Mouse (Mus musculus) cerebellum, adult 2 months (tissue): Measurements from ENCODE around the gene Lamb2. TPM values are rescaled to one million over a fixed set of nuclear protein-coding genes. Genes with fewer than 3 reads are reported as not detected.
A peak's percentile ranks its signal among the peaks of the same experiment; 100 is the strongest.

Experiments
- DNase-seq, 2 experiments: peaks; one replicate each; pipeline ENCODE4 v3.0.0; 2021
- H3K27ac ChIP-seq: fragments of 200-500 bp; 2 replicates; pipeline ENCODE4 v1.5.1; 2012; ENCODE audit warnings: low read length, control low read depth, inconsistent platforms; ENCODE audit not compliant: insufficient read depth
- H3K27me3 ChIP-seq: fragments of 200-500 bp; 2 replicates; pipeline ENCODE4 v1.6.1; 2012; ENCODE audit warnings: inconsistent platforms, mild to moderate bottlenecking, low read length, moderate library complexity; ENCODE audit not compliant: control insufficient read depth, insufficient read depth
- H3K4me1 ChIP-seq: fragments of 200-500 bp; 2 replicates; pipeline ENCODE4 v1.6.1; 2011; ENCODE audit warnings: low read length; ENCODE audit not compliant: control insufficient read depth, insufficient read depth
- H3K4me3 ChIP-seq: fragments of 200-500 bp; replicated peaks from 2 replicates; pipeline ENCODE3; 2011; ENCODE audit warnings: mild to moderate bottlenecking, low read depth, low read length, control low read depth; ENCODE audit not compliant: insufficient read depth
- CTCF ChIP-seq: fragments of 200-500 bp; IDR thresholded peaks from 2 replicates; pipeline ENCODE4 v1.5.1; 2011; ENCODE audit warnings: low read depth, mild to moderate bottlenecking, control low read depth, low read length, moderate library complexity, borderline replicate concordance; ENCODE audit not compliant: insufficient read depth
- POLR2A ChIP-seq: fragments of 200-500 bp; IDR thresholded peaks from 2 replicates; pipeline ENCODE4 v1.6.1; 2011; ENCODE audit warnings: low read length, control low read depth, borderline replicate concordance; ENCODE audit not compliant: insufficient read depth
- WGBS: fragments of 180-500 bp; shearing (Covaris S2); methylation state at CpG from one replicate; pipeline ENCODE4 v1.1.7; 2018; 5-methylcytosine and 5-hydroxymethylcytosine counted together
- polyA plus RNA-seq: library from polyadenylated mRNA; depleted of rRNA; stranded (reverse); fragments of >200 nt; gene quantifications from 2 replicates; pipeline ENCODE4 v1.2.3, GENCODE M21; 2012

Lamb2 gene
- polyA plus RNA-seq, 1 experiment, result 34.2 TPM

DNA sequence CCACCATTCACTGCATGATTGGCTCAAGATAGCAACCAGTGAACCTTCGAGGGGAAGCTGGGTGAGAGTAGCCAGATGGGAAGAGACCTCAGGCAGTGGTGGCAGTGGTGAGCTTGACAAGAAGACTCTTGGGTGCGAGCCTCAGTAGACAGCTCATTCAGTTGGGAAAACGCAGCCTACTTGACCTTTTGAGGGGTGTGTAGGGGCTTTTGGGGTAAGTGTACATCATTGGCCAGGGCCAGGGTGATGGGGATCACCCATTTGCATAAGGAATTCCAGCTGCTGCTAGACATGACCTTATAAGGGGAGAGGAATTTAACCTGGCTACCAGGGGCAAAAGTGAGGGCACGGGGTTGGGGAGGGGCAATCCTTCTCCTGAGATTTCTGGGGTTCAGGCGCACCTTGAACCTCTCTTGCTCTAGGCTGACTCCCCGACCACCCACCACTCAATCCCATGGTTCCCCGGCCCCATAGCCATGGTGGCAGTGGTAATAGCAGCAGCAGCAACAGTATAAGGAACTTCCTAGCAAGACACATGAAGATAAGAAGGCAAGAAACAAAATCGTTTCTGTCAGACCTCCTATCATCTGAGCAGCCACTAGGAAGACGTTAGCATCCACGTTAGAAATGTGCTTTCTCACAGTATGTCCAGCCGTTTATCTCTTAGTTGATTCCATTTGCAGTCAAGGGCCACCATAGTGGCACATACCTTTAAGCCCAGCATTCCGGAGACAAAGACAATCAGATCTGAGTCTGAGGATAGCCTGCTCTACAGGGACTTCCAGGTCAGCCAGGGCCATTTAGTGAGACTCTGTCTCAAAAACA, 23.6 kb upstream of the Lamb2 start:
- no peaks in the 10 kb centered on the region for H3K27me3 ChIP-seq
- H3K4me1 ChIP-seq, result peaks cover 5% of the 10 kb centered on the region
- DNase-seq, result no peak
- no peak overlapping the region for H3K27ac ChIP-seq
- no peak overlapping the region for H3K4me3 ChIP-seq
- 71% methylated on average over 12 of the region's 12 CpGs for WGBS
- no peak for TF ChIP-seq CTCF
- no peak for TF ChIP-seq POLR2A

DNA sequence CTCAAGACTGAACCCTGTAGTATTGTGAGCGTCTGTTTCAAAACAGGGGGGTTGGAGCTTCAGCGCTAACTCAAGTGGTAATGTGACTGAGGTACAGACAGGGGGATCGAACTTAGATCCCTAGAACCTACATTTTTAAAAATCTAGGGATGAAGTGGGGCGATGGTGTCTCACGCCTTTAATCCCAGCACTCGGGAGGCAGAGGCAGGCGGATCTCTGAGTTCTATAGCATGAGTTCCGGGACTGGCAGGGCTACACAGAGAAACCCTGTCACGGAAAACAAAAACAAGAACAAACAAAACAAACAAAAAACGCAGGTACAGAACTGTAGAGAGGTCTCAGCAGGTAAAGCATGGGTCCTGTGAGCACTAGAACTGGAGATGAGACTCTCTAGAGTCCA, 22.6 kb upstream of the Lamb2 start:
- DNase-seq, result no peak
- no peaks in the 10 kb centered on the region for H3K4me1 ChIP-seq
- H3K27me3 ChIP-seq, result no peaks in the 10 kb centered on the region
- no peak for TF ChIP-seq CTCF
- TF ChIP-seq POLR2A, result no peak
- no peak overlapping the region for H3K4me3 ChIP-seq
- H3K27ac ChIP-seq, result no peak overlapping the region
- 85% methylated on average over 10 of the region's 10 CpGs for WGBS

GRCm38 (mm10) chr9:108459939-108460318, 19.6 kb upstream of the Lamb2 start:
- TF ChIP-seq CTCF (no peak), POLR2A (no peak)
- DNase-seq, result no peak
- Histone ChIP-seq H3K4me3 (peak overlapping the region; percentile 57), H3K27me3 (no peaks in the 10 kb centered on the region), H3K27ac (no peak overlapping the region), H3K4me1 (peaks cover 3% of the 10 kb centered on the region; the same call in 1 of the 2 replicates)
- WGBS, result 83% methylated on average over 1 of the region's 1 CpGs

GRCm38 (mm10) chr9:108460319-108461178, 19.0 kb upstream of the Lamb2 start, which contains the start of gene Ccdc71:
Gene Ccdc71 (plus strand): TSS chr9:108460527.
- Histone ChIP-seq H3K27ac (peak within 1 kb of the TSS; percentile 36; the same call in 1 of the 2 replicates), H3K27me3 (no peaks in the 10 kb centered on the region), H3K4me1 (peaks cover 3% of the 10 kb centered on the region; the same call in 1 of the 2 replicates), H3K4me3 (peak within 1 kb of the TSS; percentile 57)
- WGBS, result under 1% methylated on average over 52 of the region's 52 CpGs
- DNase-seq, result peak; percentile 87 to 90
- TF ChIP-seq POLR2A (peak; percentile 64), CTCF (no peak)

GRCm38 (mm10) chr9:108461181-108461631, 18.3 kb upstream of the Lamb2 start, which contains the start of gene Klhdc8b:
Gene Klhdc8b (minus strand): TSS chr9:108461581.
- no peak for DNase-seq
- TF ChIP-seq CTCF, result no peak
- TF ChIP-seq POLR2A, result no peak
- H3K4me3 ChIP-seq, result peak within 1 kb of the TSS; percentile 57
- WGBS, result 17% methylated on average over 11 of the region's 11 CpGs
- H3K27ac ChIP-seq, result peak within 1 kb of the TSS; percentile 36; the same call in 1 of the 2 replicates
- peaks cover 3% of the 10 kb centered on the region; the same call in 1 of the 2 replicates for H3K4me1 ChIP-seq
- H3K27me3 ChIP-seq, result no peaks in the 10 kb centered on the region

GRCm38 (mm10) chr9:108461675-108462074, 17.9 kb upstream of the Lamb2 start:
- peak overlapping the region; percentile 57 for H3K4me3 ChIP-seq
- no peaks in the 10 kb centered on the region for H3K27me3 ChIP-seq
- no peak for DNase-seq
- H3K27ac ChIP-seq, result no peak overlapping the region
- TF ChIP-seq POLR2A, result no peak
- TF ChIP-seq CTCF, result no peak
- WGBS, result 48% methylated on average over 5 of the region's 5 CpGs
- H3K4me1 ChIP-seq, result peaks cover 3% of the 10 kb centered on the region; the same call in 1 of the 2 replicates

- TF ChIP-seq CTCF, result no peak
- no peaks in the 10 kb centered on the region for H3K27me3 ChIP-seq
- DNase-seq, result no peak
- no peak overlapping the region for H3K4me3 ChIP-seq
- H3K4me1 ChIP-seq, result peaks cover 3% of the 10 kb centered on the region; the same call in 1 of the 2 replicates
- 46% methylated on average over 10 of the region's 10 CpGs for WGBS
- no peak overlapping the region for H3K27ac ChIP-seq
Measured at GRCm38 (mm10) chr9:108462192-108462591, 17.3 kb upstream of the Lamb2 start.
